Mouse (Mus musculus) embryonic facial prominence, embryonic 10.5 days (tissue): ENCODE data around the gene Esr2. TPM values are rescaled to one million over a fixed set of nuclear protein-coding genes. Genes with fewer than 3 reads are reported as not detected.

Source experiments
- DNase-seq: peaks from one replicate; pipeline ENCODE4 v3.0.0-alpha.2; 2017; ENCODE audit warnings: low spot score
- H3K27ac ChIP-seq: fragments of 300-500 bp; sonication (generic); replicated peaks from 2 replicates; pipeline ENCODE4 v1.5.1; 2016; ENCODE audit warnings: mild to moderate bottlenecking
- H3K27me3 ChIP-seq: fragments of 300-500 bp; sonication (generic); replicated peaks from 2 replicates; pipeline ENCODE4 v1.6.1; 2016; ENCODE audit warnings: low read depth, mild to moderate bottlenecking; ENCODE audit not compliant: poor library complexity, severe bottlenecking
- H3K36me3 ChIP-seq: fragments of 300-500 bp; sonication (generic); replicated peaks from 2 replicates; pipeline ENCODE4 v1.6.1; 2016; ENCODE audit warnings: mild to moderate bottlenecking, moderate library complexity
- H3K4me1 ChIP-seq: fragments of 300-500 bp; sonication (generic); 2 replicates; pipeline ENCODE4 v1.6.1; 2016
- H3K4me3 ChIP-seq: fragments of 300-500 bp; sonication (generic); 2 replicates; pipeline ENCODE4 v1.5.1; 2016; ENCODE audit warnings: mild to moderate bottlenecking, moderate library complexity
- H3K9me3 ChIP-seq: fragments of 300-500 bp; sonication (generic); 2 replicates; pipeline ENCODE4 v1.6.1; 2016; ENCODE audit warnings: mild to moderate bottlenecking
- WGBS: fragments of 180-500 bp; shearing (Covaris S2); methylation state at CpG from one replicate; pipeline ENCODE4 v1.1.7; 2016; 5-methylcytosine and 5-hydroxymethylcytosine counted together
- polyA plus RNA-seq: library from polyadenylated mRNA; unstranded; fragments of >200 nt; fragmentation: Nextera tagmentation; extraction: Ambion mirVana; gene quantifications from 2 replicates; pipeline ENCODE4 v1.2.1, GENCODE M21; 2016

The Esr2 gene
- polyA plus RNA-seq, 1 experiment from 2014 or later = 0.20 TPM

GRCm38 (mm10) chr12:76132591-76132990, 44.5 kb downstream of the Esr2 start:
- 80% methylated on average over 4 of the region's 4 CpGs for WGBS

DNA sequence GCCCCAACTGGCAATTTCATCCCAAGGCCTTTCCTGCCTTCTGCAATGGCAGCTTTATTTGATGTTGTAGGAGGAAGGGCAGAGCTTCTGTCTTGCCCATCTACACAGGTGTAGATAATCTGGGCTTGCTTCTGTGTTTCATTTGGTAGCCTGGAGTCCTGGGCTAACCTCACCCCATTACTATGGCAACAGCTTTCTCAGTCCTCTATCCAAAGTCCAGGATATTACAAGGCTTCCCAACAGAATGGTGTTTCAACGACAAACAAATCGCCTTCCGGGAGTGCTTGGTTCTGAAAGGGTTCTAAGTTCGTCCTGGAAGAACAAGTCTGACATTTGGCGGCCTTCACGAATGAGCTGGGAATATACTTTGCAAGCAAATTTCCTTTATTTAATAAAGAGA, 46.2 kb downstream of the Esr2 start:
- Histone ChIP-seq H3K4me1 (no peaks in the 10 kb centered on the region), H3K27me3 (no peaks in the 10 kb centered on the region), H3K9me3 (no peaks in the 10 kb centered on the region), H3K27ac (no peak overlapping the region), H3K4me3 (no peak overlapping the region), H3K36me3 (no peaks in the 10 kb centered on the region)
- WGBS = 86% methylated on average over 6 of the region's 6 CpGs
- DNase-seq = no peak

More at GRCm38 (mm10) chr12:76132591-76132990, 44.5 kb downstream of the Esr2 start:
- Histone ChIP-seq H3K27ac (no peak overlapping the region), H3K27me3 (no peaks in the 10 kb centered on the region), H3K9me3 (no peaks in the 10 kb centered on the region), H3K4me3 (no peak overlapping the region), H3K4me1 (no peaks in the 10 kb centered on the region), H3K36me3 (no peaks in the 10 kb centered on the region)
- DNase-seq = no peak

- H3K27ac ChIP-seq = no peak overlapping the region
- H3K4me1 ChIP-seq = no peaks in the 10 kb centered on the region
- no peak overlapping the region for H3K4me3 ChIP-seq
- DNase-seq = peak; percentile 49
- 29% methylated on average over 4 of the region's 4 CpGs for WGBS
- H3K36me3 ChIP-seq = no peaks in the 10 kb centered on the region
- no peaks in the 10 kb centered on the region for H3K9me3 ChIP-seq
- H3K27me3 ChIP-seq = no peaks in the 10 kb centered on the region
Observed at GRCm38 (mm10) chr12:76130281-76130680, 46.8 kb downstream of the Esr2 start.

GRCm38 (mm10) chr12:76128831-76129230, 48.2 kb downstream of the Esr2 start:
- H3K4me3 ChIP-seq = no peak overlapping the region
- WGBS = 84% methylated on average over 10 of the region's 10 CpGs
- no peaks in the 10 kb centered on the region for H3K9me3 ChIP-seq
- no peak for DNase-seq
- H3K27ac ChIP-seq = no peak overlapping the region
- no peaks in the 10 kb centered on the region for H3K4me1 ChIP-seq
- H3K36me3 ChIP-seq = no peaks in the 10 kb centered on the region
- H3K27me3 ChIP-seq = no peaks in the 10 kb centered on the region

- no peak for DNase-seq
- WGBS = 66% methylated on average over 3 of the region's 3 CpGs
- Histone ChIP-seq H3K27ac (no peak overlapping the region), H3K4me1 (no peaks in the 10 kb centered on the region), H3K36me3 (no peaks in the 10 kb centered on the region), H3K9me3 (no peaks in the 10 kb centered on the region), H3K4me3 (no peak overlapping the region), H3K27me3 (no peaks in the 10 kb centered on the region)
Observed at GRCm38 (mm10) chr12:76128306-76128705, 48.8 kb downstream of the Esr2 start.

DNA sequence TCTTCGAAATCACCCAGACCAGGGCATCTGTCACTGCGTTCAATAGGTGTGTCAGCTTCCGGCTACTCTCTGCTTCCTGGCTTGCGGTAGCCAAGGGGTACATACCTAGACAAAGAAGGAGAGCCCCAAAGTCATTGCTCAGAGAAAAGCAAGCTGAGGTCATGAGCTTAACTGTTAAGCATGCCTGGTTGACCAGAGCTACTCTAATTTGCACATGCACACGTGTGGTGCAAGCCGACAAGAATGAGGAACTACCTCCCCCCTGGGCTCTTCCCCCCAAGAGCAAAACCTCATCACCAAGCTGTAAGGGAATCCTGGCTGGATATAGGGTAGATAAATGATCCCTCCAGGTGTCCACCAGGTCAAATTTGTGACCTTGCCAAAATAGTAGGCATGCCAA, 53.8 kb downstream of the Esr2 start:
- Histone ChIP-seq H3K4me1 (no peaks in the 10 kb centered on the region), H3K4me3 (no peak overlapping the region), H3K27ac (no peak overlapping the region), H3K36me3 (no peaks in the 10 kb centered on the region), H3K9me3 (no peaks in the 10 kb centered on the region), H3K27me3 (no peaks in the 10 kb centered on the region)
- no peak for DNase-seq
- WGBS = 91% methylated on average over 6 of the region's 6 CpGs

DNA sequence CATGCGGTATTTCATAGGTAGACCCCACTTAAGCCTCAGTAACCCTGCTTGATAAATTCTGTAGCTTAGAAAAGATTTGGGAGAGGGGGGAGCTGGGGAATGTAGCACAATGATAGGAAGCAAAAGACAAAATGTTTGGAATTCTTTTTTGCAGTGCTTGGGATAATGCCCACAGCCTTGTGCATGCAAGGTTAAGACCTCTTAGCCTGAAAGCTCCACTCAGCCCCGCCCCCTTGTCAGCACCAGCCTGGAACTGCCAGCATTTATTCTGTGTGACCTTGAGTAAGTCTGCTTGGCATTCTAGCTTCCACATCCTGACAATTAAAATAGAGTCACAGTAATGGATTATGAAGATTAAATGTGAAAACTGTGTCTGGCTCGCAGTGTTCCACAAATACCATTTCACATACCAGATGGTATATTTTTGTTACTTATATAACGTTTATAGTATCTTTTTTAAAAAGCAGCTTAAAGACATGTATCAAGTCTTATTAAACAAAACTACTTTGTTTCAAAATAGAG, 59.4 kb downstream of the Esr2 start:
- 77% methylated on average over 4 of the region's 4 CpGs for WGBS
- H3K4me1 ChIP-seq = peaks cover 11% of the 10 kb centered on the region
- no peaks in the 10 kb centered on the region for H3K9me3 ChIP-seq
- H3K4me3 ChIP-seq = no peak overlapping the region
- H3K27me3 ChIP-seq = no peaks in the 10 kb centered on the region
- H3K27ac ChIP-seq = no peak overlapping the region
- no peaks in the 10 kb centered on the region for H3K36me3 ChIP-seq
- DNase-seq = peak; percentile 45

- no peak overlapping the region for H3K27ac ChIP-seq
- H3K9me3 ChIP-seq = no peaks in the 10 kb centered on the region
- peaks cover 11% of the 10 kb centered on the region for H3K36me3 ChIP-seq
- no peak overlapping the region for H3K4me3 ChIP-seq
- 60% methylated on average over 4 of the region's 4 CpGs for WGBS
- DNase-seq = no peak
- peaks cover 11% of the 10 kb centered on the region for H3K4me1 ChIP-seq
- H3K27me3 ChIP-seq = no peaks in the 10 kb centered on the region
Observed at GRCm38 (mm10) chr12:76116577-76116976, 60.5 kb downstream of the Esr2 start.

DNA sequence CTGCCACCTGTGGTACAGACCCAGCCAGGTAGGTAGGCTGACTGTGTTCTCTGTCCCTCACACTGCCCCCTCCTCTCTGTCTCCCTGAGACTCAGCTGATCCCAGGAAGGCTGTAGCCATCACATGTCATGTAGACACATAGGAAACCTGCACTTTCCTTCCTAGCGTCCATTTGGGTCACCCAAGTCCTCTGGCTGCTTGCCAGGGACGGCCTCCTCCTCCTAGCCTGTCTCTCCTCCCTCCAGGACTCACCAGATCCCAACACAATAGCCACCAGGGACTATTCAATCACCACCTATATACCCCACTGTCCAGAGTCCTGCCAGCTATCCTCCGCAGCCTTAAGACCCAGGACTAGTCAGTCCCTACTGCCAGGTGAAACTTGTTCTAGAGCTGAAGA, 66.0 kb downstream of the Esr2 start:
- Histone ChIP-seq H3K27ac (no peak overlapping the region), H3K27me3 (no peaks in the 10 kb centered on the region), H3K4me3 (no peak overlapping the region), H3K9me3 (no peaks in the 10 kb centered on the region), H3K4me1 (0 out of 2 replicates have a peak, but pooled peaks cover 5% of the 10 kb centered on the region), H3K36me3 (peaks cover 64% of the 10 kb centered on the region)
- WGBS = 92% methylated on average over 3 of the region's 3 CpGs
- DNase-seq = no peak

DNA sequence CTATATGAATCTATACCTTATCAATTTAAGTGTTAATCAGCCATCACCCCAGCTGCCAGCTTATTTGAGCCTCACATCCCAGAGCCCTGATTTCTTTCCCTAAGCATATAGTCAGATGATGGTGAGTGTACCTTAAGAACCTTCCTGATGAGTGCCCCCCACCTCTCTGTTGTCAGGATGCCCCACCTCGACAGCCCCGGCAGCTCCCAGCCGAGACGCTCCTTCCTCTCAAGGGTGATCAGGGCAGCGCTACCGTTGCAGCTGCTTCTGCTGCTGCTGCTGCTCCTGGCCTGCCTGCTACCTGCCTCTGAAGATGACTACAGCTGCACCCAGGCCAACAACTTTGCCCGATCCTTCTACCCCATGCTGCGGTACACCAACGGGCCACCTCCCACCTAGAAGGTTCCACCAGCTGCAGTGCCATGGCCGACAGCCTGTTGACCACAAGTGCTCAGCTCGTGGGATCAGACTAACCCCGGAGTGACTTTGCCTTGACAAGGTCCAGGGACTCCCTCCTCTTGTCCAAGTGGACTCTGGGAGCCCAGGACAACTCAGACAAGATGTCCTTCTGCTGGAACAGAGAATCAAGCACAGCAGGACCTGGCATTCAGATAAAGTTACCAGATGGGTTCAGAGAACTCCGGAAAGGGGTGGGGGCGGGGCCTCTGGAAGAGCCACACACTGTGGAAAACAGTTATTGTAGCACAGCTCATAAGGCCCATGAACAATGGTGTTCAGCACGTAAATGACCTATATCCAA, 67.2 kb downstream of the Esr2 start:
- H3K27ac ChIP-seq = no peak overlapping the region
- H3K27me3 ChIP-seq = no peaks in the 10 kb centered on the region
- 95% methylated on average over 15 of the region's 15 CpGs for WGBS
- peaks cover 76% of the 10 kb centered on the region for H3K36me3 ChIP-seq
- H3K4me1 ChIP-seq = 0 out of 2 replicates have a peak, but pooled peaks cover 5% of the 10 kb centered on the region
- H3K4me3 ChIP-seq = no peak overlapping the region
- DNase-seq = no peak
- no peaks in the 10 kb centered on the region for H3K9me3 ChIP-seq

DNA sequence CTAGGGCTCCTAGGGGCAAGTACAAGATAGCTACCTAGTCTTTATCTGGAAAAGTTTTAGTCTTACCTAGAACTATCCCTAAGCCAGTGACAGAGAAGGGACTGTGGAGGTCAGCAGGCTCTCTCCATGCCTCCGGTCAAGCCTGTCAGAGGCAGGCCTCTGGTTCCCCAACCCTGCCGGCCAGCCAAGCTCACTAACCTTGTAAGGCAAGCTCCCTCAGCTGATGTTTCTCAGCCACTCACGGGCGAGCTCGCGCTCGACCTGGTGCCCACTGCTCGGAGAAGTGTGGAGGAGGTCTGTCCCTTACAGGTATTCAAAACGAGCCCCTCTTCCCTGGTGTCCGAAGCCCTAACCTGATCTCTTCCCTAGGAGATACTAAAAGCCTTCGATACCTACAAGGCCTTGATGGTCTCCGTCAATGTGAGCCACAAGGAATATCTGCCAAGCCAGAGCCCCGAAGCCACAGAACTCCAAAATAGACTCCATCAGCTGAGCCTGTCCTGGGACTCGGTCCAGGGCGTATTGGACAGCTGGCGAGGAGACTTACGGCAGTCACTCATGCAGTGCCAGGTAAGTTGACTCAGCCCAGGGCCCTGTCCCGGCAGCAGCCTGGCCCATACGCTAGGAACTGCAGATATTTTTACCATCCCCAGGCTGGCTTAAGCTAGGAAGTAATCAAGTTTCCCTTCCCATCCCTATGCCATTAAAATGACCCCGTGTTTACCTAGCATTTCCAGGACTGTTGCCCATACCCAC, 72.3 kb downstream of the Esr2 start:
- Histone ChIP-seq H3K9me3 (peaks cover 7% of the 10 kb centered on the region; the same call in 1 of the 2 replicates), H3K4me3 (no peak overlapping the region), H3K4me1 (0 out of 2 replicates have a peak, but pooled peaks cover 1% of the 10 kb centered on the region), H3K27me3 (no peaks in the 10 kb centered on the region), H3K36me3 (peaks cover 100% of the 10 kb centered on the region), H3K27ac (no peak overlapping the region)
- no peak for DNase-seq
- WGBS = 93% methylated on average over 20 of the region's 20 CpGs

DNA sequence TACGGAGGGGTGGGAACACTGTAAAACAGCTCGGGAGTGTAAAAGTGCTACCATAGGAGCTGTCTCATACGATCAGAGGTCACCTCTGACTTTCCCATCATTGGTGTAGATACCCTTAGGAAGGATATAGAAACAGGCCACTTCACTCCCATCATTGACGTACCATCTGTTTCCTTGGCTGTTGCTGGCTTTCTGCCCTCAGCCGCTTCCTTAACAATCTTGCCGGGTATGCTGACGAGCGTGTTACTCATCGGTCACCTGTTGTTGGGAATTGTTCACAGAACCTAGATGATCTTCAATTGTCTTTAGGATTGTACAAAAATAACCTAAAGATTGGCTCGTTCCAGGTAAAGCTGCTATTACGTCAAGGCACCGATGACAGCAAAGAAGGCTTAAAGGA, 74.4 kb downstream of the Esr2 start:
- peaks cover 100% of the 10 kb centered on the region for H3K36me3 ChIP-seq
- no peaks in the 10 kb centered on the region for H3K27me3 ChIP-seq
- 94% methylated on average over 12 of the region's 12 CpGs for WGBS
- no peak overlapping the region for H3K27ac ChIP-seq
- peaks cover 7% of the 10 kb centered on the region; the same call in 1 of the 2 replicates for H3K9me3 ChIP-seq
- H3K4me3 ChIP-seq = no peak overlapping the region
- DNase-seq = no peak
- no peaks in the 10 kb centered on the region for H3K4me1 ChIP-seq
